Mouse (Mus musculus) megakaryocyte-erythroid progenitor cell, adult 5-6 weeks (primary cell): ENCODE measurements around the gene C1qb. TPM values are rescaled to one million over a fixed set of nuclear protein-coding genes. Genes with fewer than 3 reads are reported as not detected.

Source experiments
- ATAC-seq: replicated peaks from 2 replicates; pipeline ENCODE4 v1.8.0; 2016; ENCODE audit warnings: mild to moderate bottlenecking, inconsistent platforms; ENCODE audit not compliant: severe bottlenecking, poor library complexity, low FRiP score, low TSS enrichment
- total RNA-seq, 2 experiments: library from RNA; stranded (forward) in 1 of 2; stranded (reverse) in 1 of 2; fragments of 200-1000, 215-1000 nt in 1 of 2; fragments of >200 nt in 1 of 2; fragmentation: Nextera tagmentation in 1 of 2; gene quantifications; 2 replicates each; pipeline ENCODE4 v1.2.3; 2014 to 2017

The C1qb gene
- total RNA-seq, 2 experiments from 2014 or later: not detected

GRCm38 (mm10) chr4:136855081-136855480 is 30.9 kb downstream of the C1qb start:
- ATAC-seq: 0 out of 2 replicates have a peak, but pooled peaks have one; percentile 8

- no peak for ATAC-seq
Observed at GRCm38 (mm10) chr4:136852989-136853388, 33.0 kb downstream of the C1qb start.

- no peak for ATAC-seq
Observed at GRCm38 (mm10) chr4:136852119-136852518, 33.9 kb downstream of the C1qb start.

GRCm38 (mm10) chr4:136848565-136848964 is 37.4 kb downstream of the C1qb start:
- no peak for ATAC-seq

GRCm38 (mm10) chr4:136847166-136847565 is 38.8 kb downstream of the C1qb start:
- ATAC-seq: no peak

- no peak for ATAC-seq
Observed at GRCm38 (mm10) chr4:136842802-136843201, 43.2 kb downstream of the C1qb start.

- no peak for ATAC-seq
Observed at GRCm38 (mm10) chr4:136842033-136842432, 44.0 kb downstream of the C1qb start.

- peak; percentile 79 for ATAC-seq
Observed at GRCm38 (mm10) chr4:136841056-136841455, 44.9 kb downstream of the C1qb start.

GRCm38 (mm10) chr4:136838462-136838861 is 47.5 kb downstream of the C1qb start:
- no peak for ATAC-seq

GRCm38 (mm10) chr4:136838026-136838425 is 48.0 kb downstream of the C1qb start:
- no peak for ATAC-seq

- ATAC-seq: no peak
Observed at GRCm38 (mm10) chr4:136836387-136836931, 49.5 kb downstream of the C1qb start.

- peak; percentile 77 for ATAC-seq
Observed at GRCm38 (mm10) chr4:136835621-136836386, 50.2 kb downstream of the C1qb start, which contains the start of gene Ephb2. Ephb2 (minus strand) TSS chr4:136835988.

GRCm38 (mm10) chr4:136834815-136835620 is 51.0 kb downstream of the C1qb start:
- no peak for ATAC-seq

- ATAC-seq: no peak
Observed at GRCm38 (mm10) chr4:136834439-136834814, 51.6 kb downstream of the C1qb start.

- no peak for ATAC-seq
Observed at GRCm38 (mm10) chr4:136833619-136834351, 52.2 kb downstream of the C1qb start.

GRCm38 (mm10) chr4:136832559-136833232 is 53.3 kb downstream of the C1qb start:
- ATAC-seq: no peak

- no peak for ATAC-seq
Observed at GRCm38 (mm10) chr4:136830272-136830823, 55.6 kb downstream of the C1qb start.
